Mouse (Mus musculus): ENCODE measurements around the gene Schip1. TPM values are rescaled to one million over a fixed set of nuclear protein-coding genes. Genes with fewer than 3 reads are reported as not detected.

Gene Schip1
- polyA plus RNA-seq, 1 experiment from 2014 or later, result 71.8 TPM

DNA sequence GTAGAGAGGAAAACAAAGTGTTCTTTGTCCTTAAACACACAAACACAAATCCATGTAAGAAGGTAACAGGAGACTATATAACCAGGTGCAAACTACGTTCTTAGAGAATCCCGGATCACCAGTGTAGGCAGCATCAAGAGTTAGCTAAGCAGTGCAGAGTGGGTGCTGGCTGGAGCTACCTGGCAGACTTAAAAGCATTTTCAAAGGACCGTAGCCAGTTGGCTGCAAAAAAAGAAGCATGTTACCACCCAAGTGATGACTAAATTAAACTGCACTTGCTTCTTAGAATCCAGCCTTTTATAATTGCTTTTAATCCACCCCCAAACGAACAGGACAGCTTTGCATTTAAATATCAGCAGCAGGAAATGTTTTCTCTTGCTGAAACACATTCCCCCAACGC is 402.0 kb downstream of the Schip1 start:
- no peak overlapping the region for H3K4me2 ChIP-seq (ENCODE audit: low read length)
- no peak overlapping the region for H3K27ac ChIP-seq
- no peak for DNase-seq (ENCODE audit: low spot score)
- peaks cover 23% of the 10 kb centered on the region for H3K4me1 ChIP-seq (replicated peaks; ENCODE audit: insufficient read depth, low read length)
- H3K9me3 ChIP-seq (replicated peaks; ENCODE audit: low read length), result no peaks in the 10 kb centered on the region
- no peaks in the 10 kb centered on the region for H3K36me3 ChIP-seq (ENCODE audit: insufficient read depth, low read length)
- TF ChIP-seq CTCF (IDR thresholded peaks at IDR 0.05; ENCODE audit: low read depth), result no peak
- ATAC-seq (replicated peaks; ENCODE audit: low FRiP score, low read depth), result no peak
- H3K27me3 ChIP-seq (ENCODE audit: insufficient read depth, low read length), result no peaks in the 10 kb centered on the region
- 35% methylated on average over 5 of the region's 5 CpGs for WGBS
- no peak overlapping the region for H3K9ac ChIP-seq (ENCODE audit: low read depth, low read length)
- no peak overlapping the region for H3K4me3 ChIP-seq (replicated peaks; ENCODE audit: low read depth, low read length)

DNA sequence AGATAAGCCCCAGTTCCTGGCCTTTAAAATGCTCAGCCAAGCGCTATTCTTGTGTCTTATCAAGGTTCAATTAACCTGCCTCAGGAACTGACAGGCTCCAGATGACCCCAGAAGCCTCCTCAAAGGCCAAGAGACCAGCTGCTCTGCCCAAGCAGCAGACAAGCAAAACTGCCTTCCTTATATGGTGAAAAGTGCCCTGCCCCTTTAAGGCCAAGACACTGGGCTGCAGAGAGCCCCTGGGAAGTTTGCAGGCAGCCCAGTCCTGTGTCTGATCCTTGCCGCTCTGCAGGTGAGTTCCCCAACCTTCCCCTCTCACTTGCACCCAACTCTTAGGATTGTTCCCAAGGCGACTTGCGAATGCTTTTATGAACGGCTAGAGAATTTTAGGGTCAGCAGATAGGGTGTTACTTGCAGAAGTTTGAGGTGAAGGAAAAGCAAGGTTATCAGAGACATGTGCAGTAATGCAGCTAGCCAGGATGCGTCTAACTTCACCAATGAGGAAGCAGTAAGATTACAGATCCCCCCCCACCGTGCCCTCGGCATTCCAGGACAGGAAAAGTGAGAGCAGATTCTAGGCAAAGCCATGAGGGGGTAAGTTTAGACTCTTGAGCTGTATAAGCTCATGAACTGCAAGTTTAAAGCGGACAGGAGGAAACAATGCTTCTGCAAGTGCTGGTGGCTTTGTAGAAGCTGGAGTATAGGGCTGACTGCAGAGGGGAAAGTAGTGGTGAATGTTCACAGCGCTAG is 403.5 kb downstream of the Schip1 start:
- TF ChIP-seq CTCF (IDR thresholded peaks at IDR 0.05; ENCODE audit: low read depth), result no peak
- Histone ChIP-seq H3K4me2 (ENCODE audit: low read length) (peak overlapping the region; percentile 53), H3K4me1 (replicated peaks; ENCODE audit: insufficient read depth, low read length) (peaks cover 23% of the 10 kb centered on the region), H3K9ac (ENCODE audit: low read depth, low read length) (peak overlapping the region; percentile 24; the same call in 1 of the 2 replicates), H3K36me3 (ENCODE audit: insufficient read depth, low read length) (no peaks in the 10 kb centered on the region), H3K4me3 (replicated peaks; ENCODE audit: low read depth, low read length) (peak overlapping the region; percentile 19; the same call in 1 of the 2 replicates), H3K9me3 (replicated peaks; ENCODE audit: low read length) (no peaks in the 10 kb centered on the region), H3K27ac (0 out of 2 replicates have a peak overlapping the region, but pooled peaks have one; percentile 25), H3K27me3 (ENCODE audit: insufficient read depth, low read length) (no peaks in the 10 kb centered on the region)
- WGBS, result 6% methylated on average over 10 of the region's 10 CpGs
- ATAC-seq (replicated peaks; ENCODE audit: low FRiP score, low read depth) (peak; percentile 47; the same call in 1 of the 2 replicates), DNase-seq (ENCODE audit: low spot score) (peak; percentile 53)

DNA sequence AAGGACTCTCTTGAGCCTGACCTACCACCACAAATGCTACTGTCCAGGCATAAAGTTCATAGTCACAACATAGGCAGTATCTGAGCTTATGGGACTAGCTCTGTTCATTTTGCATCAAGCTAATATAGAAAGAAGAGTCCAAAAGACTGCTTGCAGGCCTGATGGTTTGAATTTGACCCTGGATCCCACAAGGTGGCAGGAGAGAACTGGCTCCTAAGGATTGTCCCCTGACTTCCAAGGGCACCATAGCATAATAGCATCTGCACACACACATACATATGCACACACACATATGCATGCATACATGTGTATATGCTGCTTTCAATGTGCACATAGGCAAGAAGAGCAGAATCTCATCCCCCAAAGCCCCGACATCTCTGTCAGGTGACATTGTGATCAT is 405.0 kb downstream of the Schip1 start:
- ATAC-seq (replicated peaks; ENCODE audit: low FRiP score, low read depth) (no peak), DNase-seq (ENCODE audit: low spot score) (peak; percentile 36)
- 70% methylated on average over 1 of the region's 1 CpGs for WGBS
- H3K9ac ChIP-seq (ENCODE audit: low read depth, low read length), result no peak overlapping the region
- H3K9me3 ChIP-seq (replicated peaks; ENCODE audit: low read length), result no peaks in the 10 kb centered on the region
- H3K27me3 ChIP-seq (ENCODE audit: insufficient read depth, low read length), result no peaks in the 10 kb centered on the region
- peak; percentile 65 for TF ChIP-seq CTCF (IDR thresholded peaks at IDR 0.05; ENCODE audit: low read depth)
- peak overlapping the region; percentile 47; the same call in 1 of the 2 replicates for H3K27ac ChIP-seq
- H3K4me3 ChIP-seq (replicated peaks; ENCODE audit: low read depth, low read length), result no peak overlapping the region
- no peaks in the 10 kb centered on the region for H3K36me3 ChIP-seq (ENCODE audit: insufficient read depth, low read length)
- peaks cover 23% of the 10 kb centered on the region for H3K4me1 ChIP-seq (replicated peaks; ENCODE audit: insufficient read depth, low read length)
- no peak overlapping the region for H3K4me2 ChIP-seq (ENCODE audit: low read length)

DNA sequence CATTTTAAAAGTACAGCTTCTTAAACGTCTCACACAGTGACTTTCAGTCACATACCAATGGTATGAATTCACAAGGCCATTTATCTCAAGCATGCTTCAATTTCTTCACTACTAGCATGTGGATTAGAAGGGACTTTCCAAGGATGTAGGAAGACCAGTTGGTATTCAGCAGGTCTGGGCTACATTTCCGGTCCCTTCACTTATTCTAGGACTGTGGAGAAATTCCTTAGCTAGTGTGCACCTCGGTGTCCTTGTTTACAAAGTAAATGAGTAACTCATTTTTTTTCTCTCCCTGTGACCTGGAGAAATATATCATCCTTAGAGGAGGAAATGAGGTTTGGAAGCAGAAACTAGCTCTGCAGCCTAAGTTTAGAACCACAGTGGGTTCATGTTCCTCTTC is 405.5 kb downstream of the Schip1 start:
- Histone ChIP-seq H3K9me3 (replicated peaks; ENCODE audit: low read length) (no peaks in the 10 kb centered on the region), H3K4me3 (replicated peaks; ENCODE audit: low read depth, low read length) (no peak overlapping the region), H3K36me3 (ENCODE audit: insufficient read depth, low read length) (no peaks in the 10 kb centered on the region), H3K4me2 (ENCODE audit: low read length) (no peak overlapping the region), H3K4me1 (replicated peaks; ENCODE audit: insufficient read depth, low read length) (peaks cover 23% of the 10 kb centered on the region), H3K27me3 (ENCODE audit: insufficient read depth, low read length) (no peaks in the 10 kb centered on the region), H3K9ac (ENCODE audit: low read depth, low read length) (no peak overlapping the region), H3K27ac (peak overlapping the region; percentile 47)
- DNase-seq (ENCODE audit: low spot score) (peak; percentile 69), ATAC-seq (replicated peaks; ENCODE audit: low FRiP score, low read depth) (peak; percentile 64)
- TF ChIP-seq CTCF (IDR thresholded peaks at IDR 0.05; ENCODE audit: low read depth), result no peak
- WGBS, result 14% methylated on average over 3 of the region's 3 CpGs

DNA sequence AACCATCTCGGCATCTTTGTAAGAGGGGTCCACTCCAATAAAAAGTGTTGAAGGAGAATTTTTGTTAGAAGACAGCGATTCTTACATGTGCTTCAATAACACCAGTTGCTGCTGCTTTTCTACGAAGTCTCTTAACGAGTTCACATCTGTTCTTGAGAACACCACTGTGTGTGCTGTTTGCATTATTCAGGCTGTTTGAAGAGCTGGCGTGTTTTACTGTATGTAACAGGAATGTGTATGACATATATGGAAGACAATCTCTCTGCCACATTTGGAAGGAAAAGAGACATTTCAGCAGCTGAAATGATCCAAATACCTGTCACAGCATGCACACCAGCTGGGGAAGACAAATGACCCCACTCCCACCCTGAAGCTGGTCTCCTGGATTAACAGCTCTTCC is 406.0 kb downstream of the Schip1 start:
- TF ChIP-seq CTCF (IDR thresholded peaks at IDR 0.05; ENCODE audit: low read depth), result no peak
- ATAC-seq (replicated peaks; ENCODE audit: low FRiP score, low read depth) (no peak), DNase-seq (ENCODE audit: low spot score) (peak; percentile 3)
- Histone ChIP-seq H3K27ac (peak overlapping the region; percentile 47), H3K4me1 (replicated peaks; ENCODE audit: insufficient read depth, low read length) (peaks cover 23% of the 10 kb centered on the region), H3K36me3 (ENCODE audit: insufficient read depth, low read length) (no peaks in the 10 kb centered on the region), H3K4me2 (ENCODE audit: low read length) (no peak overlapping the region), H3K9ac (ENCODE audit: low read depth, low read length) (no peak overlapping the region), H3K27me3 (ENCODE audit: insufficient read depth, low read length) (no peaks in the 10 kb centered on the region), H3K9me3 (replicated peaks; ENCODE audit: low read length) (no peaks in the 10 kb centered on the region), H3K4me3 (replicated peaks; ENCODE audit: low read depth, low read length) (no peak overlapping the region)
- WGBS, result 60% methylated on average over 5 of the region's 5 CpGs

DNA sequence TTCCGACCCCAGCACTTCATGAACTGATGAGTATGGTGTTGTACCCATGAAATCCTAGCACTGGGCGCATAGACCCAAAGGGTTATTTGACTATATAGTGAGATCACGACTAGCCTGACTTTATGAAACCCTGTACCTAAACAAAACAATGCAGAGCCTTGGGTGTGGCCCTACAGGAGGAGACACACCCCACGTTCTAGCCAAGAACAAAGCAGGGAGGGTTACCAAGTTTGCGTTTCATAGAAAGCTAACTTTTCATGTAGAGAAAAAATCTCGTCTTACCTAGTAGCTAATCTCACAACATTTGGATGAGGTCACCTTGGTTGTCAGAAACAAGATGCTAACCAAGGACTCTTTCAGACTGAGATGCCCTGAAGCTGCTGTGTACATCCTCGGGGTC is 411.7 kb downstream of the Schip1 start:
- no peak for ATAC-seq (replicated peaks; ENCODE audit: low FRiP score, low read depth)
- Histone ChIP-seq H3K27me3 (ENCODE audit: insufficient read depth, low read length) (no peaks in the 10 kb centered on the region), H3K4me3 (replicated peaks; ENCODE audit: low read depth, low read length) (no peak overlapping the region), H3K9me3 (replicated peaks; ENCODE audit: low read length) (no peaks in the 10 kb centered on the region), H3K36me3 (ENCODE audit: insufficient read depth, low read length) (no peaks in the 10 kb centered on the region), H3K27ac (no peak overlapping the region), H3K4me2 (ENCODE audit: low read length) (no peak overlapping the region), H3K4me1 (replicated peaks; ENCODE audit: insufficient read depth, low read length) (no peaks in the 10 kb centered on the region), H3K9ac (ENCODE audit: low read depth, low read length) (no peak overlapping the region)
- TF ChIP-seq CTCF (IDR thresholded peaks at IDR 0.05; ENCODE audit: low read depth), result no peak
- DNase-seq (ENCODE audit: low spot score), result no peak
- WGBS, result 88% methylated on average over 7 of the region's 7 CpGs
